ENCODE assay signal across 16 mouse cellular contexts in the genomic region with DNA sequence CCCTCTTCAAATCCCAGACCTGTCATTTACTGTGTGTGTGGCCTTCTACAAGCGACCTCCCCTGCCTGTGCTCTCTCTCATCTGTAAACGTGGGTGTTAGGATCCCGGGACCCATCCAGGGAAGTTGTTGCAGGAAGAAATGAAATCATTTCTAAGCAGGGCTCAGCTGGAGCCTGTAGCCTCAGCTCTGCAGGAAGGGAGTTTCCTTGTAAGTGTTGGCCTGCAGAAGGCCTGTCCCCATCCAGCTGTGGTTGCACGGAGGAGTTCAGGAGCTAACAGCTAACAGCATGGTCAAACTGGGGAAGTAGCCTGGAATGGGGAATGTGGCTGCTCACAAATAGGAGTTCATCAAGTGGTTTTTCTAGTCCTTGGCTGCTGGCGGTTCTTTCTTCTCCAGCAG. TPM values are rescaled to one million over a fixed set of nuclear protein-coding genes. Genes with fewer than 3 reads are reported as not detected.
DNase-seq lines count a peak whose midpoint lies in the region; ATAC-seq and TF ChIP-seq lines count a peak whose summit lies in the region.
"Had no signal": no experiment of that assay in that cellular context is flagged by ENCODE, and none has a peak within 500 bp of the region (broad histone marks: within the 10 kb centered on the region; RNA-seq: fewer than 3 reads in every experiment).

No protein-coding gene starts in this region.

- H3K4me2 ChIP-seq in kidney, embryonic 16.5 days (replicated peaks; ENCODE audit: low read depth, low read length), result no peak overlapping the region
- H3K4me2 ChIP-seq in heart, embryonic 15.5 days, result no peak overlapping the region
- no peak overlapping the region for H3K4me2 ChIP-seq in lung, postnatal 0 days (replicated peaks; ENCODE audit: low read depth, low read length)
- H3K4me2 ChIP-seq: forebrain, embryonic 13.5 days; hindbrain, embryonic 13.5 days; liver, embryonic 15.5 days; neural tube, embryonic 12.5 days had no signal

- peaks cover 2% of the 10 kb centered on the region; the same call in 1 of the 2 replicates for H3K27me3 ChIP-seq in kidney, embryonic 16.5 days (ENCODE audit: insufficient read depth, low read length)
- no peaks in the 10 kb centered on the region for H3K27me3 ChIP-seq in heart, embryonic 15.5 days
- no peaks in the 10 kb centered on the region for H3K27me3 ChIP-seq in lung, postnatal 0 days (replicated peaks; ENCODE audit: insufficient read depth, low read length)
- H3K27me3 ChIP-seq: liver, embryonic 15.5 days; neural tube, embryonic 12.5 days had no signal

- H3K9ac ChIP-seq in kidney, embryonic 16.5 days (replicated peaks; ENCODE audit: low read length), result no peak overlapping the region
- H3K9ac ChIP-seq in heart, embryonic 15.5 days, result no peak overlapping the region
- no peak overlapping the region for H3K9ac ChIP-seq in lung, postnatal 0 days (replicated peaks; ENCODE audit: low read depth)
- H3K9ac ChIP-seq: forebrain, embryonic 13.5 days; hindbrain, embryonic 13.5 days; liver, embryonic 15.5 days; neural tube, embryonic 12.5 days had no signal

- no peaks in the 10 kb centered on the region for H3K4me1 ChIP-seq in kidney, embryonic 16.5 days (ENCODE audit: insufficient read depth, low read length)
- H3K4me1 ChIP-seq in heart, embryonic 15.5 days (replicated peaks), result peaks cover 12% of the 10 kb centered on the region
- peaks cover 5% of the 10 kb centered on the region for H3K4me1 ChIP-seq in lung, postnatal 0 days (ENCODE audit: insufficient read depth, low read depth, low read length)
- H3K4me1 ChIP-seq: liver, embryonic 15.5 days; megakaryocyte, embryonic 14.5 days had no signal

- 50% methylated on average over 5 of the region's 5 CpGs for WGBS in kidney, embryonic 16.5 days
- 48% methylated on average over 5 of the region's 5 CpGs for WGBS in heart, embryonic 15.5 days
- 23% methylated on average over 5 of the region's 5 CpGs for WGBS in lung, postnatal 0 days

- no peak overlapping the region for H3K27ac ChIP-seq in kidney, embryonic 16.5 days (ENCODE audit: low read length)
- peak overlapping the region; percentile 56 for H3K27ac ChIP-seq in heart, embryonic 15.5 days
- H3K27ac ChIP-seq in lung, postnatal 0 days (ENCODE audit: low read length), result no peak overlapping the region
- H3K27ac ChIP-seq: forebrain, embryonic 13.5 days; hindbrain, embryonic 13.5 days; liver, embryonic 15.5 days; neural tube, embryonic 12.5 days had no signal

- H3K4me3 ChIP-seq in kidney, embryonic 16.5 days (ENCODE audit: low read length), result no peak overlapping the region
- H3K4me3 ChIP-seq in heart, embryonic 15.5 days, result no peak overlapping the region
- H3K4me3 ChIP-seq in lung, postnatal 0 days (ENCODE audit: low read depth, low read length), result no peak overlapping the region
- H3K4me3 ChIP-seq: forebrain, embryonic 13.5 days; hindbrain, embryonic 13.5 days; liver, embryonic 15.5 days; megakaryocyte, embryonic 14.5 days; neural tube, embryonic 12.5 days had no signal

- no peaks in the 10 kb centered on the region for H3K9me3 ChIP-seq in kidney, embryonic 16.5 days (ENCODE audit: low read length)
- H3K9me3 ChIP-seq in heart, embryonic 15.5 days (replicated peaks), result no peaks in the 10 kb centered on the region
- H3K9me3 ChIP-seq in lung, postnatal 0 days (ENCODE audit: low read length), result no peaks in the 10 kb centered on the region
- H3K9me3 ChIP-seq: forebrain, embryonic 13.5 days; hindbrain, embryonic 13.5 days; liver, embryonic 15.5 days; neural tube, embryonic 12.5 days had no signal

- ATAC-seq in kidney, embryonic 16.5 days (ENCODE audit: low FRiP score, low TSS enrichment), result no peak
- ATAC-seq in heart, embryonic 15.5 days (replicated peaks; ENCODE audit: insufficient number of reproducible peaks, insufficient read depth, low FRiP score, low read depth), result 0 out of 2 replicates have a peak, but pooled peaks have one; percentile 31
- peak; percentile 53; the same call in 1 of the 2 replicates for ATAC-seq in lung, postnatal 0 days
- ATAC-seq: forebrain, embryonic 13.5 days; intestine, postnatal 0 days had no signal

- H3K36me3 ChIP-seq in kidney, embryonic 16.5 days (ENCODE audit: insufficient read depth, low read length), result no peaks in the 10 kb centered on the region
- H3K36me3 ChIP-seq in heart, embryonic 15.5 days, result no peaks in the 10 kb centered on the region
- H3K36me3 ChIP-seq in lung, postnatal 0 days (ENCODE audit: insufficient read depth, low read length), result no peaks in the 10 kb centered on the region
- H3K36me3 ChIP-seq: hindbrain, embryonic 13.5 days; liver, embryonic 15.5 days; neural tube, embryonic 12.5 days had no signal

- DNase-seq in kidney, postnatal 10 days, result peak; percentile 27
- peak; percentile 10 for DNase-seq in gastrocnemius, postnatal 10 days
- peak; percentile 25 for DNase-seq in lung, postnatal 0 days (ENCODE audit: low spot score)
- no peak for DNase-seq in layer of hippocampus, adult 18-20 months (ENCODE audit: low spot score in 2 of 2)
- DNase-seq in left cerebral cortex, adult 9 months (ENCODE audit: low spot score in 2 of 2), result no peak
- no peak for DNase-seq in adrenal gland, adult (ENCODE audit: inconsistent age in 2 of 2, low spot score in 1 of 2)
- DNase-seq: cerebellum, adult 11-12 months; right cerebral cortex, postnatal 14 days had no signal

- TF ChIP-seq EP300 in lung, postnatal 0 days (IDR thresholded peaks at IDR 0.05), result no peak

- TF ChIP-seq CTCF in lung, postnatal 0 days (IDR thresholded peaks at IDR 0.05), result no peak

RNA-seq across cellular contexts. Expression of a gene that starts 44.1 kb away (rescaled TPM):
- polyA plus RNA-seq in kidney, embryonic 16.5 days (2015; fragmentation: Nextera tagmentation; extraction: Ambion mirVana), result 6.5 and 6.6 TPM in 2 replicates
- total RNA-seq in gastrocnemius, postnatal 10 days (2021), result 1 to 10 TPM; 1.7 to 2.1 TPM
- 6.3 and 7.3 TPM in 2 replicates for polyA plus RNA-seq in heart, embryonic 15.5 days (2015; fragmentation: Nextera tagmentation; extraction: Ambion mirVana)
- polyA plus RNA-seq in lung, postnatal 0 days (2015; fragmentation: Nextera tagmentation; extraction: Ambion mirVana), result 1.7 and 1.8 TPM in 2 replicates
- total RNA-seq in layer of hippocampus, adult 18-20 months (2021), result under 1 TPM; 0.77 to 0.94 TPM

Comparison
In these comparisons a context has a peak if more than half of its experiments do, and no peak if none do; other contexts are left out.
1. DNase-seq: peak in kidney, postnatal 10 days (single experiment), gastrocnemius, postnatal 10 days (single experiment) and lung, postnatal 0 days (single experiment); none in layer of hippocampus, adult 18-20 months (0 of 2), left cerebral cortex, adult 9 months (0 of 2) and adrenal gland, adult (0 of 2).